Mouse (Mus musculus) adrenal gland, adult 18-20 months (tissue): ENCODE results near the gene Armcx1. TPM values are rescaled to one million over a fixed set of nuclear protein-coding genes. Genes with fewer than 3 reads are reported as not detected.
"Not testable (repeated sequence)": the region's sequence is repeated elsewhere in the genome, so short reads cannot be mapped to it uniquely, and the experiment has no call there.

Experiments
- DNase-seq, 2 experiments: peaks; one replicate each; pipeline ENCODE4 v3.0.0; 2021 to 2022; ENCODE audit warnings: low spot score in 2 of 2
- long read RNA-seq, 2 experiments: library from polyadenylated mRNA; stranded (forward); transcript quantifications; one replicate each; pipeline ENCODE4 v2.0.0; 2021
- total RNA-seq, 2 experiments: library from RNA; stranded (reverse); gene quantifications; 1 replicate in 1 of 2; 2 replicates in 1 of 2; pipeline ENCODE4 v1.2.3; 2021

Armcx1 gene
- total RNA-seq: 10 to 100 TPM; 14.9 to 16.2 TPM
- long read RNA-seq, experiment 1, transcript Armcx1-205 (6 exons, 2,413 nt): major isoform, 6 of 12 reads
- long read RNA-seq, experiment 1, partial matches to known transcripts: 1 of 12 reads
- long read RNA-seq, experiment 1, other reads (novel, unspliced or antisense): 0 of 12 reads
- long read RNA-seq, experiment 2, transcript Armcx1-201 (6 exons, 2,303 nt): minor isoform, 8 of 39 reads
- long read RNA-seq, experiment 2, transcript Armcx1-204 (4 exons, 2,085 nt): major isoform, 13 of 39 reads
- long read RNA-seq, experiment 2, transcript Armcx1-205 (6 exons, 2,413 nt): minor isoform, 6 of 39 reads
- long read RNA-seq, experiment 2, partial matches to known transcripts: 2 of 39 reads
- long read RNA-seq, experiment 2, other reads (novel, unspliced or antisense): 5 of 39 reads

DNA sequence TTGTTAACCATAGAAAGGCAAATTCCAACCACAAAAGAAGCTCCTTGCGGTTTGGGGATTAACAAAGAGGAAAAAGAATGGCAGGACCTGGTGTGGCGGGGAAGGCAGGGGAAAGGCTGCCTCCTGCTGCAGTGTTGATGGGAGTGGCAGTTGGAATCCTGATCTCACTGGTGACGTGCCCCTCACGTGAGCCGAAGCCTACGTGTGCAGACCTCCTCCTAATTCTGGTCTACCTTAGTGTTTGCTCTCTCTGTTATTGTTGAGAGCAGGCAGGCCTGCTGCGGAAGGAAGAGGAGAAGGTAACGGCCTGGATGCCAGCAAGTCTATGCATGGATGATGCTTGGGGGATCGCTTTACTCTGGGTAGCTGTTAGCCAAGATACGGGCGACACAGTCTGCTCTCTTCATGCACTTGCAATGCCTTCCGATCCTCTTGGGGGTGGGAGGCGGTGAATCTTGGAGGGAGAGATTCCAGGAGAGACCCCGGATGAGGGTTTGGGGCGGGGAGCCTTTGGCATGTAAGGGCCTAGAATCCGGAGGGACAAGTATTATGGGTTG is at the start of gene Armcx1:
Gene Armcx1 (plus strand): TSS at position 212 of the 557 bp plus-strand sequence.
- DNase-seq: peak; percentile 14 to 30

DNA sequence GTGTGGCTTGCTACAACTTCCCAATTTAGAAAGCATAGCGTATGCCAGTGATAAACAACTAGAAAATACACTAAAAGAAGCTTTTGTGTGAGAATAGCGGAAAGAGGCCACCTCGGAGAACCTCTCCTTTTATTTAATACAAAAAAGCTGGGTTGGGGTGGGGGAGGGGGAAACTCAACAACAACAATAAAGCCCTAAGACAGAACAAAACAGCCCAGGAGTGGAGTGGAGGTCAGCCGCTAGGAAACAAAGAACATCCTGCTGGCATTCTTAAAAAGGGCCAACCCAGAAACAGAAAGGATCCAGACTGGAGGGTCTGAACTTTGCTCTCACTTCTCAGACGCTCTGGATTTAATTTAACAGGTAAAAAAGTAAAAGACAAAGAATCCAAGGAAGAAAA is 42.7 kb upstream of the Armcx1 start:
- no peak for DNase-seq

DNA sequence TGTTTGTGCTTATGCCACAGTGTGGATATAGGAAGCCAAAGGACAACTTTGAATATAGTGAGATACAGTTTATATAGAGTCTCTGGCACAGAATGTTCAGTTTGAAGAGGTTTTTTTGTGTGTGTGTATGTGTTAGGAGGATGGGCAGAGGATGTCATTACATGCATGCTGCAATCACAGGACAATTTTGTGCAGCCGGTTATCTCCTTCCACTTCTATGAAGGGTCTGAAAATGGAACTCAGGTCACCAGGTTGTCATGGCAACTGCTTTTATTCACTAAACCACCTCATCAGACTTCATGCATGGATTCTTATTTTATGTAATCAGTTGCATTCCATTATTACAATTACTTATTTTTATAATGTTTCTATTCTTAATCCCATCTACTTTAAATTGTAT is 41.8 kb upstream of the Armcx1 start:
- no peak for DNase-seq

DNA sequence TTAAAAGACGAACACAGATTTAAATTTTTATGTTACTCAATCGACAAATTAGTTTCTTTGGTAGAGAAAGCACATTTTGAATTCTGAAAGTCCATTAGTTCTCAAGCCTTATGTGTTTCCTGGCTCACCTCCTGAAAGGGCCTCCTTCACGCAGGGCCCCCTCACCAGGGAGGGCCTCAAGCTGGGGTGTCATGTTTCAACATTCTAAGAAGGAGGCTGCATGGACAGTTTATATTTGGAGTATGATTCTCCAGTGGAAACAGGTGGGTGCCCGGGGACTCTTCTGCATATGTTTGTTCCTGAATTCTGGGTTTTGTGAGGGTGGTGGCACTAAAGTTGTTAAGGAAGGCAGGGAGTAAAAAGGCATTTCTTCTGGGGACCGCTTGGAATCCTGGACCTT is 32.8 kb upstream of the Armcx1 start:
- DNase-seq: no peak

- DNase-seq: peak; percentile 44 to 48
Measured at GRCm38 (mm10) chrX:134686267-134686666, 31.5 kb upstream of the Armcx1 start, which contains the start of gene Armcx4. Gene Armcx4 (plus strand): TSS chrX:134686519.

DNA sequence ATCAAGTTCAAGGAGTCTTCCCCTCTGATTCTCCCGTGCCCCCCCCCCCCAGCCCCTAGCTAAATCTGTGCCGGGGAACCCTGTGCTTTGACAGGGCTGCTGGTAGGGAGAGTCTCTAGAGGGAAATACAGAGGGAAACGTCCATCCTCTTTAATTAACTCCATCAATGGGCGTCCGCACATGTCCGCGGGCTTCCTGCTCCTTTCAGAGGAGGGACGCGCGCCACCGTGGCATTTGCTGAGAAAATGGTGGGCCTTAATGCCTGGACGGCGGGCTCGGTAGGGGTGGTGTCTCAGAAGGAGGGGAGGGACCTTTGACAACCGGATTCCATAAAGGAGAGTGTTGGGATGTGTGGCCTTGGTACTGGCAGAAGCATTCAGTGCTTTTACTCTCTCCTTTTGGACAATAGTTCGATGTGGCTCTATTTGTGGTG is 31.0 kb upstream of the Armcx1 start:
- DNase-seq: peak in 1 of 2 experiments; percentile 26

DNA sequence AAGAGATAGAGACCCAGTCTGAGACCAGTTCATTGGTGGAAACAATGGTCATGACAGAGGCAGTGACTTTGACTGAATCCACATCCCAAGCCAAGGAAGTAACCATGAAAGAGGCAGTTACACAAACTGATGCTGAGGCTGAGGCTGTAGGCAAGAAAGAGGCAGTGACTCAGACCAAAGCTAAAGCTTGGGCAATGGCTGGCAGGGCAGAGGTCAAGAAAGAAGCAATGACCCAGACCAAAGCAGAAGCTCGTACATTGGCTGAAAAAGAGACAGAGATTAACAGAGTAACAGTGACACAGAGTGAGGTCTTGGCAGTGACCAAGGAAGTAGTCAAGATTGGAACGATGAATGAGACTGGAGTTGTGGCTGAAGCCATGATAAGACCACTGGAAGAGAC is 28.1 kb upstream of the Armcx1 start:
- no peak for DNase-seq

- DNase-seq: peak in 1 of 2 experiments; percentile 20
Measured at GRCm38 (mm10) chrX:134690871-134691539, 26.8 kb upstream of the Armcx1 start.

DNA sequence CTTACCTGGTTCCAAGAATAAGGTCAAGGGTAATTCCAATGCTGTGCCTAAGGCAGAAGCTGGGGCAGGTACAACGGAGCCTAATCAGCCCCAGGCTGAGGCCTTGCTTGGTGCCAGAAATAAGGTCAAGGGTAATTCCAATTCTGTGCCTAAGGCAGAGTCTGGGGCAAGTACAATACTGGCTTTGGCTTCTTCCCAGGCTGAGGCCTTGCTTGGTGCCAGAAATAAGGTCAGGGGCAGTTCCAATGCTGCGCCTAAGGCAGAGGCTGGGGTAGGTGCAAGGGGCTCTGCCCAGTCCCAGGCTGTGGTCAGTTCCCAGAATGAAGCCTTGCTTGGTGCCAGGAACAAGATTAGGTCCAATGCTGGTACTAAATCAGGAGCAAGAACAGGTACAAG is 26.2 kb upstream of the Armcx1 start:
- peak in 1 of 2 experiments; percentile 16 for DNase-seq

DNA sequence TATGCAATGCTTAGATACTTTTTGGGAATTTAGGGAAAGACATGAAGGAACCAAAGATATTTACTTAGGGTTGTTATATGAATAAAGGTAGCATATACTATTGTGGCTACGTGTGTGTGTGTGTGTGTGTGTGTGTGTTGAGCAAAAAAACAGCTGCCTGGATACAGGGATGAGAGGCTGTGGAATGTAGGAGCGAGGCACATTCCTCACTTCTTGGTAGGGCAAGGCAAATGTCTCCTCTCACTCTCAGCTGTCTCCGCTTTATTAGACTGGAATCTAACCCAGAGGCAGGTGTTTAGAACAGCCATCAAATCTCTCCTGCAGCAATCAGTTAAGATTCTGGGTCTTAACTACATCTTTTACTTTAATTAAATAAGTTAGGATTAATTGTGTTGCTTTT is 900 bp upstream of the Armcx1 start:
- no peak for DNase-seq

DNA sequence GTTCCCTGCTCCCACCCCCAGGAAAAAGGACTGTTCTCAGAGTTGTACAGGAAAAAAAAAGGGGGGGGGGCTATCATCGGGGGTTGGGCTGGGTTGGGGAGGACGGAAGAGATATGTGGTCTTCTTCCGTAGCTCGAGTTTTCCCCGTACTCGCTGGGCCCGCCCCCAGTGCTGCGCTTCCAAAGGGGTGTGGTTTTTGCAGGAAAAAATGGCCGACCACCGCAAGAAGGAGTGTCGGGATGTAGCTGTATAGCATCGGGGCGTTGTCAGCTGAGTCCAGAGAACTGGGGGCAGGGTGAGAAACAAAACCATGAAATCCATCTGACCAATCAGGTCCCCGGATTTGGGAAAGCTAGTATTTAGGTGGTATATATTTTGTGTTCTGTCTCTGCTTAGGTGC is 761 bp downstream of the Armcx1 start:
- peak; percentile 18 to 34 for DNase-seq

- not testable (repeated sequence) for DNase-seq
Measured at GRCm38 (mm10) chrX:134723762-134724161, 6.0 kb downstream of the Armcx1 start.

GRCm38 (mm10) chrX:134729778-134730177 is 12.0 kb downstream of the Armcx1 start:
- no peak for DNase-seq

- DNase-seq: no peak
Measured at GRCm38 (mm10) chrX:134737796-134738195, 20.0 kb downstream of the Armcx1 start.

GRCm38 (mm10) chrX:134739160-134739559 is 21.4 kb downstream of the Armcx1 start:
- DNase-seq: no peak

- no peak for DNase-seq
Measured at GRCm38 (mm10) chrX:134741862-134742261, 24.1 kb downstream of the Armcx1 start.

DNA sequence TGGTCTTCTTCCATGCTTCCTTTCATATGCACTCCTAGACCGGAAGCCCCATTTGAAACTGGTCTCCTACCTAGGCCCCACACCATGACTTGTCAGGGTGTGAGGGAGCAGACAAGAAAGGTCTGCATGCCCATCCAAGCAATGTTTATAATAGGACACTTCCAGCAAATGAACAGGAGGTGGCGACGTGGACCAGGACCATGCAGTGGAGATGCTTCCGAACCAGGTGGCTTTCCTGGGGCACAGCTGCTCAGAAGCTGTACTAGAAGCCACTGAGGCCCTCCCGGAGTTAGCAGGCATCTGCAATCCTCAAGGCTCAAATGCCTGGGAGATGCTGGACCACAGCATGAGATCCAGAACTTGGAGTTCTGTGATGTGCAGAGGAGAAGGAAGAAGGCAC is 28.7 kb downstream of the Armcx1 start:
- peak; percentile 18 for DNase-seq

DNA sequence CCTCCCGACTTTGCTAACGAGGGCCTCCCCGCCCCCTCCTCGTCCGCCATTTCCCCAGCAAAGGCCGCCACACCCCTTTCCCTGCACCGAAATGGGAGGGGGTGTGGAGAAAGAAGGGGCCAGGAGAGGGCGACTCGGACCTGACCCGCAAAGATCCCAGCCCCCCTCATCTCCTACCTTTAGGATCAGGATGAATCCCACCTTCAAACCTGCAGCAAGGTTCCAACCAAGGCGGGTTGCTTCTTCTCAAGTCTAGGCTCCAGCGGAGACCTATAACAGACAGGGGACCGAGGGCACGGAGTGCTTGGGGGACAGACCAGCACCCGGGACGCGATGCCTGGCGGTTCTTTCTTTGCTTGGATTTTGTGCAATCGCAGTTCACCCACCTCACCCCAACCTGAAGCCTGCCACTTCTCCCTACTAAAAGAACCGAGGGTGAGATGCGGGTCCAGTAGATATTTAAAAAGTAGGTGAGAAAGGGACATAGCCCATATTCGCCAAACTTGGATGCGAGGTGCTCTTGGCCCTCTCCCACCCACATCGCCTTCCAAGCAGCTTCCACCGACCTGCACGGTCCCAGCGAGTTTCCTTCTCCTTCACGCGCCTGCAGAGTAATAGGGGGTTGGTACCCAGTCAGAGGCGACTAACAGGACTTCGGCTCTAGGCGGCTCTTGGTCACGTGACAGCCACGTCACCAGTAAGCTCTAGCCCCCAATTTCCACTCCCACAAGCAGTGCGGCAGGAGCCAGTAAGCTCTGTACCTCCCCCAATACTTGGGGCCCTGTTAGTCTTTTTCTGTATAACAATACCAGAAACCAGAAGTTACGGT is 33.2 kb downstream of the Armcx1 start, which contains the start of gene Armcx6:
Gene Armcx6 (minus strand): TSS at position 654 of the 829 bp plus-strand sequence.
- peak; percentile 47 to 48 for DNase-seq

DNA sequence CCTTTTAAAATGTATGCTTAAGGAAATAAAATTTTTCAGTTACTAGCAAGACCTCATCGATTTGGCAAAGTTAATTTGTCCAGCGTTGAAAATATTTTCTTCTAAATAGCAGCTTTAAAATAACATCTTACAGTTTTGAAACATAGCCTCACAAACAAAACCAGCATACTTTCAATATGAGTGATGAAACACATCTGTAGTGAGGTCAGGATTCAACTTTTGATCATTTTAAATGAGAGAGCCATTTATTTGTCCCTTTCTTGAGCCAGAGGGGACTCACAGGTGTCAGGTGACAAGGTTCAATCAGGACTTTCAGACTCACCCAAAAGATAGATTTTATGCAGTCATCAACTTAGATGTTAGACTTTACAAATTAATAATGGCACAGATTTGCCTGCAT is 34.1 kb downstream of the Armcx1 start:
- DNase-seq: no peak

DNA sequence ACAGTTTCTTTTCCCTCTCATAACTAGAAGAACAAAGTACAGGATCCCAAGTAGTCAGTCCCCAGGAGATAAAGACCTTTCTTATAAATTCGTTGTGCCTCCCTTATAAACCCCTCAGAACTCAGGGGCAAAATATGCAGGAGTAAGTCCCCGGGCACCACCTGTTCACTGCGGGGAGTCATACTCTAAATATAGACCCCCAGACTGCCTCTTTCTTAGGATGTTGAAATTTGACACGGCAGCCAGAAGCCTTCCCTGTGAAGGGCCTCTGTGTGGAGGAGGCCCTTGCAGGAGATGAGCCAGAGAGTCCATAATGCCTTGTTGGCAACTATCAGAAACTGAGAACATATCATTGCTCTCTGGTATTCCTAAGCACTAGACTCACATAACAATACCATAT is 34.8 kb downstream of the Armcx1 start:
- no peak for DNase-seq
